Mouse (Mus musculus) embryo, embryonic 10.5 days (tissue): ENCODE results near the gene Prokr2.

ENCODE experiments used
- DNase-seq: peaks from one replicate; pipeline ENCODE4 v3.0.0-alpha.2; 2015; ENCODE audit warnings: low spot score

The Prokr2 gene

GRCm38 (mm10) chr2:132385194-132385838 is at the start of gene Prokr2:
TSS of gene Prokr2 (minus strand) at chr2:132385447.
- DNase-seq, result peak; percentile 69

- no peak for DNase-seq
These were observed 42.1 kb upstream of the Prokr2 start for GRCm38 (mm10) chr2:132427160-132427941.

- no peak for DNase-seq
These were observed 40.3 kb upstream of the Prokr2 start for GRCm38 (mm10) chr2:132425576-132425975.

- DNase-seq, result no peak
These were observed 38.3 kb upstream of the Prokr2 start for GRCm38 (mm10) chr2:132423411-132424047.

- DNase-seq, result no peak
These were observed 37.6 kb upstream of the Prokr2 start for GRCm38 (mm10) chr2:132422846-132423245.

- no peak for DNase-seq
These were observed 33.2 kb upstream of the Prokr2 start for GRCm38 (mm10) chr2:132418414-132418813.

GRCm38 (mm10) chr2:132410126-132410525 is 24.9 kb upstream of the Prokr2 start:
- no peak for DNase-seq

- no peak for DNase-seq
These were observed 12.9 kb upstream of the Prokr2 start for GRCm38 (mm10) chr2:132398136-132398535.

- no peak for DNase-seq
These were observed 10.5 kb upstream of the Prokr2 start for GRCm38 (mm10) chr2:132395753-132396152.

GRCm38 (mm10) chr2:132390607-132391160 is 5.4 kb upstream of the Prokr2 start:
- no peak for DNase-seq

GRCm38 (mm10) chr2:132389562-132389961 is 4.3 kb upstream of the Prokr2 start:
- peak; percentile 64 for DNase-seq

GRCm38 (mm10) chr2:132384511-132385193 is 595 bp downstream of the Prokr2 start:
- DNase-seq, result peak; percentile 51

GRCm38 (mm10) chr2:132382308-132382707 is 2.9 kb downstream of the Prokr2 start:
- no peak for DNase-seq

- DNase-seq, result no peak
These were observed 5.6 kb downstream of the Prokr2 start for GRCm38 (mm10) chr2:132379690-132380089.

- no peak for DNase-seq
These were observed 6.6 kb downstream of the Prokr2 start for GRCm38 (mm10) chr2:132378602-132379150.

GRCm38 (mm10) chr2:132377436-132377835 is 7.8 kb downstream of the Prokr2 start:
- no peak for DNase-seq

GRCm38 (mm10) chr2:132375721-132376120 is 9.5 kb downstream of the Prokr2 start:
- DNase-seq, result no peak

- DNase-seq, result no peak
These were observed 10.1 kb downstream of the Prokr2 start for GRCm38 (mm10) chr2:132375135-132375534.

- no peak for DNase-seq
These were observed 11.5 kb downstream of the Prokr2 start for GRCm38 (mm10) chr2:132373748-132374147.

GRCm38 (mm10) chr2:132368433-132368832 is 16.8 kb downstream of the Prokr2 start:
- DNase-seq, result no peak

GRCm38 (mm10) chr2:132343846-132344245 is 41.4 kb downstream of the Prokr2 start:
- no peak for DNase-seq

GRCm38 (mm10) chr2:132341293-132341692 is 44.0 kb downstream of the Prokr2 start:
- no peak for DNase-seq
